Mouse (Mus musculus) heart, postnatal 0 days (tissue): Measurements from ENCODE around the gene Atp1a4.

ENCODE experiments used
- CTCF ChIP-seq: IDR thresholded peaks from 2 replicates; pipeline ENCODE4 v1.5.1; 2016; ENCODE audit warnings: antibody characterized with exemption, control low read depth, low read depth
- EP300 ChIP-seq: IDR thresholded peaks from 2 replicates; pipeline ENCODE4 v1.6.1; 2016; ENCODE audit warnings: antibody characterized with exemption, low read depth

GRCm38 (mm10) chr1:172198316-172198715, 59.9 kb downstream of the Atp1a4 start:
- TF ChIP-seq CTCF = no peak
- no peak for TF ChIP-seq EP300
